Mouse (Mus musculus) Muller cell, postnatal 12 days (primary cell): ENCODE measurements at regions not wholly inside any gene's neighbourhood (a gene's known extent, or its start where the extent isn't known, plus 50 kb on each side); places are given as distances from the start of the nearest gene placed in this dataset.
A peak's percentile ranks its signal among the peaks of the same experiment; 100 is the strongest.

ENCODE experiments used
- DNase-seq: peaks from one replicate; pipeline ENCODE4 v3.0.0-alpha.2; 2015; ENCODE audit errors: inconsistent ontology term

DNA sequence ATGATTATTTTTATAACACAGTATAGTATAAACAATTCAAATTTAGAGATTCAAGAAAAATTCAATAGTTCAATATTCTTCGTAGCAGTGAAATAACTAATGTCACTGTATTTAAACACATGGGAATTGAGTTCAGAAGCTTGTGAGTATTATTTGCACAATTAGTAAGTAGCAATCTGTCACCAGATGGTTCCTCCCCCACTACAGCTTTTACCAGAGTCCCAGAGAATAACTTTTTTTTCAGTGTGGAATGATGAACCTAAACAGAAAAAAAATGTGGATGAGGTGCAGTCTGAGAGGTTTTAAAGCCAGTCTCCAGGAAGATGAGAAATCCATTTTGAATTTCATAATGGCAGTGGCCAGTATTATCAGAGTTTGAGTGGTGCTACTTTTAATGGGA lies 414.9 kb upstream of the C9orf72 start:
- no peak for DNase-seq

DNA sequence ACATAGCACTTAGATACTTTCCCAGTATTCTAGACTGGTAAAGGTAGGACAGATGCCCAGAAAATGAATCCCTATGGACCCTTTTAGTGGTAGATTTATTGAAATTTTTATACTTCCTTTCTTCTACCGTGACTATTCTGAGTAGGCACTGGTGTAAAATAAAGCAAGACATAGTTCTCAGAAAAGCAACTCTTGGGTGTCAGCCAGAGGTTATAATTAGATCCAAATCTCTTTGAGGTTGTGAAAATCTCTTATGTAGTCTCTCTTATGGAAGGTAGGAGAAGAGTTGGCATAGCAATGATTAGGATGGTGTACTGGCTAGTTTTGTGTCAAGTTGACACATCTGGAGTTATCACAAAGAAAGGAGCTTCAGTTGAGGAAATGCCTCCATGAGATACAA lies 380.2 kb upstream of the C9orf72 start:
- no peak for DNase-seq

- no peak for DNase-seq
Observed at GRCm38 (mm10) chr4:35578086-35578485, 352.1 kb upstream of the C9orf72 start.

GRCm38 (mm10) chr4:35575179-35575974 lies 349.4 kb upstream of the C9orf72 start:
- DNase-seq, result no peak

DNA sequence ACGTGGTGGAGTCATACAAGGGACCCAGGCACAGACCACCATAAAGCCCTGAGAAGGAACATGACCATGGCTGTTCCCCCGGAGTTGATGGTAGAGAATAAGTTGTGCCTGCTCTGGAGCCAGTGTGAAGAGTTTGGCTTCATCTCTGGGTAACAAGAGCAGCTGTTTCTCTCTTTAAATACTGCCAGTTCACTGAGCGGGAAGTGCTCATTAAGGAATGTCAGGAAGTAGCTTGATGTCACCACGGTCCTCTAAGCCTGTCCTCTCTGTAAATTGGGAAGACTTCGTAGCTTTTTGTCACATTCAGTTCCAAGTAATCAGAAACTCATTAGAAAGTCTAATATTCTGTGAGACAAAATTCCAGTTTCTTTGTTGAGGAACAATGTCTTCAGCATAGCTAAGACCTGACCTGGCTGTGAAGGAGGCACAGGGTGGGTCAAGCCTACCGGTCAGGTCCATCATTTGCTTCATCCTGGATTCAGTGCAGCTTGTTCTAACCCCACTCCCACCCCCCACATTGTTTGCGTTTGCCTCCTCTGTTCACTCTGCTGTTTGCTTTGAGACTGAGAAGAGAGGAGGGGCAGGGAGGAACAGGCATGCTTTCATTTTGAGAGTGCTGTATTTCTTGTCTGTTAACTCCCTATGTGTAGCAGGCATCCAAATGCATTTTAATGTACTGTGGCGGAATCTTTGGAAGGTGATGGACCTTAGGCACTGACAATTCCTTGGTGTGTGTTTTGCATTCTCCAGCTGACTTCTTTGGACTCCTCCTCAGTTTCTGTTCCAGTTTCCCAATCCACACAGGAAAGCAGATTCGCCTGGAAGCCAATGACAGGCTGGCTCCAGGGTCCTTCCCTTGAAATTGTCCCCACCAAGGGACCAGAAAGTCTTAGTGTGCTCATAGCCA lies 345.8 kb upstream of the C9orf72 start:
- peak; percentile 36 for DNase-seq

- DNase-seq, result no peak
Observed at GRCm38 (mm10) chr4:35561303-35561702, 335.3 kb upstream of the C9orf72 start.

DNA sequence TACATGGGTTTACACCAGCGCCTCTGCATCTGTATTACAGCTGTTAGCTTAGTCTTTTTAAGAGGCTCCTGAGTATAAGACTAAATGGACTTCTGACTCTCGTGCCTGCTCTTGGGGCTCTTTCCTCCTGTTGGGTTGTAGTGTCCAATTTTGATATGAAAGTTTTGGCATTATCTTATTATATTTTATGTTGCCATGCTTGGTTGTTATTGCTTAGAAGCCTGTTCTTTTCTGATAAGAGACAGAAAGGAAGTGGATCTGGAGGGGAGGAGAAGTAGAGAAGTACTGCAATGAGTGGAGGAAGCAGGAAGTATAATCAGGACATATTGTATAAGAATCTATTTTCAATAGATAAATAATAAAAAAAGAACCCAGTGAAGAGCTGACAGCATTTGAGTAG lies 334.0 kb upstream of the C9orf72 start:
- DNase-seq, result no peak

DNA sequence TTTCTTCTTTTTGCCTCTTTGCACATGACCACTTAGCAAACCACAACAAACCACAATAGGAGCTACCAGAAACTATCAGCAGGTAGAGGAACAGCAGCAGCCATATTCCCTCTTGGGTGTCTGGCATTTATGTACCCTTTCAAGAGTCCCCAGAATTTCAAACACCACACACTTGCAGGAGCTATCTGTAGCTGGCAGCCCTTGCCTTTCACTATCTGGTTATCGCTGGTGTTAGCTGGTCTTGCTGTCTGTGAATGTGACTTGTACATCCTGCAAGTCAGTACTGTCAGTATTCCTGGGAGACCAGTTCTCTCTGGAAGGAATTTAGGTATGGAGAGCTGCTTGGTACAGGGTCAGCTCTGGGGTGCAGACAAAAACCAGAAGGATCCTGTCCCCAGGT lies 327.3 kb upstream of the C9orf72 start:
- no peak for DNase-seq

- DNase-seq, result peak; percentile 64
Observed at GRCm38 (mm10) chr4:35551988-35552387, 326.0 kb upstream of the C9orf72 start.

DNA sequence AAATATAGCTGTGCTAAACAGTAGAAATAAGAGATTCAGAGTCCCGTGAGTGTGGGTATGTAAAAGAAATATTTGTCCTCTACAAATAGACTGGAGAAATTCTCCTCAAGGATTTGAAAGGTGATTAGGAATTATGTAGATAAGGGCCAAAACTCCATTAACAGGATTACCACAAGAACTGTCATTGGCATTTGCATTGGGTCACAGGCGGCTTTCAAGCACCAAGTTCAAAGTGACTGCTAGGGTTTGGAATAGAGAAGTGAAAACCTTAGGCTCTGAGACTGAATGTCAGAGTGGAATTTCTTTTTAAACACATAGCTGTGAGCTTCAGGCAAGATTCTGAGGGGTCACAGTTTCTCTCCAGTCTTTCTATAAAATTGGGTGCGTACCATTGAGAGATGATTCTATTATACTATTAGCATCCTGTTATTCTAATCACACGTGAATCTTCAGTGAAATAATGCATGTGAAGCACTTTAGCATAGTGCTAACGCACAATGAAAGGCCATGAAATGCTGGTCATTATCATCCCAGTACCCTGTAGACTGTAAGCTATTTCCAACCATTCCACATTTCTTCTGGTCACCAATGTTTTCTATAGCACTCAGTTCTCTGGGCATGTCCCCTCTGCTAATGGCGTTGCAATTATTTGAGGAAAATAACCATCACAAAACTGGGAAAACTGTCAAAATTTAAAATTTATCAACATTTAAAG lies 308.7 kb upstream of the C9orf72 start:
- no peak for DNase-seq

GRCm38 (mm10) chr4:35534154-35534553 lies 308.2 kb upstream of the C9orf72 start:
- DNase-seq, result no peak
